Mouse (Mus musculus) E14TG2a.4 (cell line): ENCODE measurements around the gene Trio.

ENCODE experiments used
- H3K27me3 ChIP-seq: 2 replicates; pipeline ENCODE4 v1.6.1; 2014; ENCODE audit warnings: low read length, control low read depth; ENCODE audit not compliant: insufficient read depth
- H3K36me3 ChIP-seq: 2 replicates; pipeline ENCODE4 v1.6.1; 2014; ENCODE audit warnings: low read length, control low read depth; ENCODE audit not compliant: insufficient read depth
- H3K4me1 ChIP-seq: replicated peaks from 2 replicates; pipeline ENCODE4 v1.6.1; 2014; ENCODE audit warnings: low read depth, low read length, control low read depth
- H3K4me3 ChIP-seq: replicated peaks from 2 replicates; pipeline ENCODE4 v1.5.1; 2014; ENCODE audit warnings: mild to moderate bottlenecking, low read length
- H3K9me3 ChIP-seq: 2 replicates; pipeline ENCODE4 v1.6.1; 2014; ENCODE audit warnings: low read length, control low read depth
- CTCF ChIP-seq: conservative IDR thresholded peaks from 2 replicates; pipeline ENCODE4 v1.5.1; 2014; ENCODE audit warnings: low read length
- NANOG ChIP-seq: IDR thresholded peaks from 2 replicates; pipeline ENCODE4 v1.6.1; 2014; ENCODE audit warnings: borderline replicate concordance, low read length, mixed read lengths
- POU5F1 ChIP-seq: IDR thresholded peaks from 2 replicates; pipeline ENCODE4 v1.6.1; 2014; ENCODE audit warnings: low read length, borderline replicate concordance

Gene Trio

GRCm38 (mm10) chr15:27782383-27783036 is 243.1 kb downstream of the Trio start:
- peaks cover 9% of the 10 kb centered on the region; the same call in 1 of the 2 replicates for H3K4me1 ChIP-seq
- no peaks in the 10 kb centered on the region for H3K36me3 ChIP-seq

DNA sequence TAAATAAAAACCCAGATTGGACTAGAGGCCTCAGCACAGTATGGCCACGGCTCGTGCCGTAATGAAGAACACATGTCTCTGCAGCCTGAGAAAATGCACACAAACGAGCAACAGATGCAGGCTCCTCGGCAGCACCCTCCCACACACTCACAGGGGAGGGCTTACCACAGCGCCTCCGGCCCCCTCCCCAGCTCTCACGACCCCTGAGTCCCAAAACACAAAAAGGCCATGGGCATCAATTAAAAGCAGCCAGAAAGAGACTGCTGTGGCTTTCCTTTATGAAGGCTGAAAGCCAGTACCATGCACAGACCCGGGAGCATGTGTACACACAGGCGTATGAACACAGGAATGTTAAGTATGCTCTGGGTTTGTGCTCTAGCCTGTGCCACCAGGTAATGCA is 245.8 kb downstream of the Trio start:
- TF ChIP-seq POU5F1 (no peak), CTCF (no peak), NANOG (no peak)
- Histone ChIP-seq H3K9me3 (peaks cover 12% of the 10 kb centered on the region), H3K4me3 (no peak overlapping the region)

More at GRCm38 (mm10) chr15:27782383-27783036, 243.1 kb downstream of the Trio start:
- Histone ChIP-seq H3K4me3 (no peak overlapping the region), H3K27me3 (no peaks in the 10 kb centered on the region), H3K9me3 (no peaks in the 10 kb centered on the region)
- TF ChIP-seq POU5F1 (no peak), NANOG (no peak), CTCF (no peak)

DNA sequence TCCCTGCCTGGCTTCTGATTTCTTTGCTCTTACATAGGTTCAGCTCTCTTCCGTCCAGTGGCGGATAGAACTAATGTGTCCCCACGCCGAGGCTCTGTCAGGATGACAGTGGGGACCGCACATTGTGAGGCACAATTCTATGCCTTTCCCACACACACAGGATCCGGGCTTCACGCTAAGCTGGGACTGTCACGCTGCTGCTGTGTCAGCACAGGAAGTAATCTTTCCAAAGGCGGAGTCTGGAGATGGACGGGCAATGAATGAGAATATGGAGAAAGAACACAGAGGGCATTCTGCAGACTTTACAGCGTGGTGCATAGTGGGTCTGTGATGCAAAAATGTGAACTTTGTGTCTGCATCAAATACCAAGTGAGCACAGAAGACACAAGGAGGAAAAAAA is 246.2 kb downstream of the Trio start:
- peaks cover 6% of the 10 kb centered on the region; the same call in 1 of the 2 replicates for H3K4me1 ChIP-seq
- H3K27me3 ChIP-seq: 0 out of 2 replicates have a peak, but pooled peaks cover 4% of the 10 kb centered on the region
- H3K4me3 ChIP-seq: no peak overlapping the region
- H3K9me3 ChIP-seq: peaks cover 12% of the 10 kb centered on the region
- TF ChIP-seq POU5F1 (no peak), NANOG (no peak), CTCF (no peak)
- no peaks in the 10 kb centered on the region for H3K36me3 ChIP-seq

More for the DNA sequence above, 245.8 kb downstream of the Trio start:
- Histone ChIP-seq H3K36me3 (no peaks in the 10 kb centered on the region), H3K27me3 (0 out of 2 replicates have a peak, but pooled peaks cover 3% of the 10 kb centered on the region), H3K4me1 (peaks cover 6% of the 10 kb centered on the region; the same call in 1 of the 2 replicates)

DNA sequence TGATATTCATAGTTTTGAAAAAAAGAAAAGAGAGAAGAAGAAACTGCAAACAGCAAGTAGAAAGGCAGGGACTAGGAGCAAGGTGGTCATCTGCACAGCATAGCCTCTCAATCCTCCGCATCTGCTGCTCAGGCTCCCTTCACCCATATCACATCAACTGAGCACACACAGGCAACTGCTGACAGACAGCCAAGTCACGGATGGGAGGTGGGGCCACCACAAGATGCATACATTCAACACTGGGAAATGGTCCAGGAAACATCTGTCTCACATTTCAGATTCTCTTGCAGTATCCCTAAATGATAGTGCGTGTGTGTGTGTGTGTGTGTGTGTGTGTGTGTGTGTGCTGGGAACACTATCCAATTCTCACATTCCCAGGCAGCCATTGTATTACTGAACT is 247.4 kb downstream of the Trio start:
- no peak overlapping the region for H3K4me3 ChIP-seq
- peaks cover 15% of the 10 kb centered on the region for H3K27me3 ChIP-seq
- peaks cover 7% of the 10 kb centered on the region; the same call in 1 of the 2 replicates for H3K4me1 ChIP-seq
- peaks cover 12% of the 10 kb centered on the region for H3K9me3 ChIP-seq
- TF ChIP-seq POU5F1 (no peak), NANOG (no peak), CTCF (no peak)
- H3K36me3 ChIP-seq: no peaks in the 10 kb centered on the region

DNA sequence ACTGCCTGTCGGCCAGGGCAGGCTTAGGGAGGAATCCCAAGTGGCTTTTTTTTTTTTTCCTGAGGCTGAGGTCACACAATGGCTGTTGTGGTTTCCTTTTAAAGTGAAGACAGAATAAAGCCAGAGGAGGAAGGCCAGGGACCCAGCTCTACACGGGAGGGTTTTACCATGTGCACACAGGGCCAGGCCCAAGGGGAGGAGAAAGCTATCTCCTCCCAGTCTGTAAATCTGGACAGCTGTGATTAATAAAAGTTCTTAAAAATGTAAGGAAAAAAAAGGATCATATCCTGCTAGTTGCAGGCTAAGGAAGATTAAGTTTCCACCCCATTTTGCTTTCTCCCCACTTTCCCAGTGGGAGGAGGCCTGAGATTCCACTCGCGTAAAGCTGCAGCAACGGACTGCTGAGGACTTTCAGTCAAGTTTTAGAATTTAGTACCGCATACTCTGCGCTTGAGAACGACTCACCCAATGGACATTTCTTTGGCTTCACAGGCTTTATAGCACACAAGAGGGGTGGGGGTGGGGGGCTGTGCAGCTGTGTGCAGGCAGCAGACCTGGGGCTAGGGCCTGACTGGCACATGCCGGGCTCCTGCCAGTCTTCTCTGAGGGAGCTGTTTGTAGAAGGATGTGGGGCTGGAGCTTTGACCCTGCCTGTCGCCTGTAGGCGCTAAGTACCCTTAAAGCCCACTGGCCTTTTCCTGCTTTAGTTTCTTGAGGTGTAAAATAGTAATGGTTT is 248.0 kb downstream of the Trio start:
- H3K4me3 ChIP-seq: no peak overlapping the region
- H3K27me3 ChIP-seq: peaks cover 17% of the 10 kb centered on the region
- TF ChIP-seq CTCF: no peak
- TF ChIP-seq NANOG: no peak
- TF ChIP-seq POU5F1: no peak
- H3K9me3 ChIP-seq: peaks cover 12% of the 10 kb centered on the region
- peaks cover 7% of the 10 kb centered on the region; the same call in 1 of the 2 replicates for H3K4me1 ChIP-seq
- no peaks in the 10 kb centered on the region for H3K36me3 ChIP-seq

DNA sequence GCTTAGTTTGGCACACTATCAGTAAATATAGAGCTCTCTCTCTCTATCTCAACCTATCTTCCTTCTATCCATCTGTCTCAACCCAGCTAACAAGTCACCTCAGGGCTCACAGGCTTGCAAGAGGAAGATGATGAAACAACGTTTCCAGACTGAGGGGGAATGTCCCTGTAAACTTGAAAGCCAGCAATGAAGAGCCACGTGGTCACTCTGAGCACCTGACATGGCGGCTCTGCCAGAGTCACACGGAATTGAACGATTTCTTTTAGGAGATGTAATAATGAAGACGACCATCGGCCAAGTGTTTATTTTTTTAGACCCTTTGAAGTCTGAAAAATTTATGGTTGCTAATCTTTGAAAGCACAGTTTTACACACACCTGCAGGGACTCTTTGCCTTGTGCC is 251.2 kb downstream of the Trio start:
- H3K27me3 ChIP-seq: peaks cover 17% of the 10 kb centered on the region
- H3K4me3 ChIP-seq: peak overlapping the region; percentile 57; the same call in 1 of the 2 replicates
- H3K36me3 ChIP-seq: no peaks in the 10 kb centered on the region
- H3K9me3 ChIP-seq: peaks cover 12% of the 10 kb centered on the region
- TF ChIP-seq POU5F1 (no peak), CTCF (no peak)
- H3K4me1 ChIP-seq: peaks cover 7% of the 10 kb centered on the region; the same call in 1 of the 2 replicates

GRCm38 (mm10) chr15:27772125-27772627 is 253.5 kb downstream of the Trio start:
- no peak for TF ChIP-seq NANOG
- no peak for TF ChIP-seq POU5F1
- no peak for TF ChIP-seq CTCF

GRCm38 (mm10) chr15:27771581-27771980 is 254.1 kb downstream of the Trio start:
- H3K4me3 ChIP-seq: no peak overlapping the region
- peaks cover 17% of the 10 kb centered on the region for H3K27me3 ChIP-seq
- peaks cover 8% of the 10 kb centered on the region for H3K9me3 ChIP-seq
- no peak for TF ChIP-seq NANOG
- TF ChIP-seq POU5F1: no peak
- H3K36me3 ChIP-seq: no peaks in the 10 kb centered on the region
- H3K4me1 ChIP-seq: peaks cover 7% of the 10 kb centered on the region; the same call in 1 of the 2 replicates

More at GRCm38 (mm10) chr15:27772125-27772627, 253.5 kb downstream of the Trio start:
- Histone ChIP-seq H3K27me3 (peaks cover 17% of the 10 kb centered on the region), H3K36me3 (no peaks in the 10 kb centered on the region), H3K4me3 (no peak overlapping the region), H3K9me3 (peaks cover 12% of the 10 kb centered on the region), H3K4me1 (peaks cover 7% of the 10 kb centered on the region; the same call in 1 of the 2 replicates)
